Mouse (Mus musculus): ENCODE measurements around the gene Gtf2f2. TPM values are rescaled to one million over a fixed set of nuclear protein-coding genes. Genes with fewer than 3 reads are reported as not detected.

The Gtf2f2 gene
- polyA plus RNA-seq, 1 experiment: 33.5 TPM

DNA sequence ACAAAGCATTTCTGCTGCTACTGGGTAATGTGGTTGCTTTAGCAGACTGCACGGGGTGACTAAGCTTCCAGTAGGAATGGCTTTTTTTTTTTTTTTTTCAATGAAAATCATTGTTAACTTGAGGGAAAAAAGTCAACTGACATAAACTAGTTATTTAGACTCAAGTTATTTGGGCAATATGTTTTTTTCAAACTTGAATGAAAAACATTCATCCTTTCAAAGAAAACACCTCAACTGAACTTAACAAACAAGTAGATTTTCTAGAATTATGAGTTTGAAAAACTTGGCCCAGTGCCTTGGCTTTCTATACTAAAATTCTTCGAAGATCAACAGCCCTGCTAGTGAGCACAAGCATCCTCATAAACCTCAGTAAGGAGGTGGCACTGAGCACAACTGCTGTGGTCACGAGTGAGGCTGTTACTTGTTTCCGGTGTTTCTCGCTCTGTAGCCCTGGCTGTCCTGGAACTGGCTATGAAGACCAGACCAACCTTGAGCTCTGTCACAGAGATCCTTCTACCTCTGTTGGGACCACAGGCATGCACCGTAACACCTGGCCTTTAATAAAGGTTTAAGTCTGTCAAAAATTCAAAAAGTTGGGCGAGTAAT lies 23.7 kb downstream of the Gtf2f2 start:
- no peak overlapping the region for H3K27ac ChIP-seq (ENCODE audit: control insufficient read depth, insufficient read depth, low read depth, low read length, poor library complexity)
- H3K4me1 ChIP-seq (ENCODE audit: control insufficient read depth, insufficient read depth, low read length): no peaks in the 10 kb centered on the region
- WGBS: 46% methylated on average over 7 of the region's 7 CpGs
- TF ChIP-seq CTCF (IDR thresholded peaks at IDR 0.05; ENCODE audit: control insufficient read depth, insufficient read depth, low read length) (no peak), POLR2A (IDR thresholded peaks at IDR 0.05; ENCODE audit: borderline replicate concordance, control insufficient read depth, low read depth, low read length) (no peak)
- no peak overlapping the region for H3K4me3 ChIP-seq (replicated peaks; ENCODE audit: control insufficient read depth, low read depth, low read length)

DNA sequence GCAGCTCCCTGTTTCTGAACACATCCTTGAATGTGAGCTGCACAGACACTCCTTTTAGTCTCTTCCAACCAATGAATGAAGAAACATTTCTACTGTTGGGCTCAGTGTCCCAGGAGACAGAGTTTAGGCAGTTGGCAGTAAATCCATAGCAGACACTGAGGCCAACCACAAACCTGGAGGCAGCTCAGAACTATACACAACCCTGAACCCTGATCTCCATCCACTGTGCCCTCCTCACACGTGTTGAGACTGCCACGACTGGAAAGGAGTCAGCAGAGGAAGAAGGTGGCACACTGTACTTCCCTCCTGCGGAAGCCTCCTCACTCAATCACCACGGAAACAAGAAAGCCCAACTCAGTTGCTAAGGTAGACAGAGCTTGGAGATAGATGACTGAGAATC lies 25.6 kb downstream of the Gtf2f2 start:
- TF ChIP-seq CTCF (IDR thresholded peaks at IDR 0.05; ENCODE audit: control insufficient read depth, insufficient read depth, low read length): no peak
- no peak for TF ChIP-seq POLR2A (IDR thresholded peaks at IDR 0.05; ENCODE audit: borderline replicate concordance, control insufficient read depth, low read depth, low read length)
- WGBS: 12% methylated on average over 4 of the region's 4 CpGs
- no peak overlapping the region for H3K27ac ChIP-seq (ENCODE audit: control insufficient read depth, insufficient read depth, low read depth, low read length, poor library complexity)
- H3K4me1 ChIP-seq (ENCODE audit: control insufficient read depth, insufficient read depth, low read length): no peaks in the 10 kb centered on the region
- no peak overlapping the region for H3K4me3 ChIP-seq (replicated peaks; ENCODE audit: control insufficient read depth, low read depth, low read length)

DNA sequence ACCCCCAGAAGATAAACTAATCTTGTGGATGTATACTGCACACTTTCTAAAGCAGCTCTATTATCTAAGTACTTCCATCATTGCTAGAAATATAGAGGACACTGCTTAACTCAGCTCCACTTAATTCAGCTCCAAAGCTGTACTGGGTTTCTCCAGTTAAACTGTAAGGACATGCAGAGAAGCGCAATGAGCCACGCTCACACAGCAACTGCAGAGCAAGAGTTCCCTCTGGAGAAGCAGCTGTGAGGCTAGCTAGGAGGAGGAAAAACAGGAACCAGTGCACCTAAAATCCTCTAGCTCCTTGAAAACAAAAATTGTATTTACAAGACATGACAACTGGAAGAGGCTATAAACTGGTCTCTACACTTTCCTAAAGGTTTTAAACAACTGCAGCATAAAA lies 26.8 kb downstream of the Gtf2f2 start:
- 82% methylated on average over 2 of the region's 2 CpGs for WGBS
- no peak for TF ChIP-seq POLR2A (IDR thresholded peaks at IDR 0.05; ENCODE audit: borderline replicate concordance, control insufficient read depth, low read depth, low read length)
- no peak for TF ChIP-seq CTCF (IDR thresholded peaks at IDR 0.05; ENCODE audit: control insufficient read depth, insufficient read depth, low read length)
- H3K27ac ChIP-seq (ENCODE audit: control insufficient read depth, insufficient read depth, low read depth, low read length, poor library complexity): no peak overlapping the region
- H3K4me1 ChIP-seq (ENCODE audit: control insufficient read depth, insufficient read depth, low read length): no peaks in the 10 kb centered on the region
- H3K4me3 ChIP-seq (replicated peaks; ENCODE audit: control insufficient read depth, low read depth, low read length): no peak overlapping the region

DNA sequence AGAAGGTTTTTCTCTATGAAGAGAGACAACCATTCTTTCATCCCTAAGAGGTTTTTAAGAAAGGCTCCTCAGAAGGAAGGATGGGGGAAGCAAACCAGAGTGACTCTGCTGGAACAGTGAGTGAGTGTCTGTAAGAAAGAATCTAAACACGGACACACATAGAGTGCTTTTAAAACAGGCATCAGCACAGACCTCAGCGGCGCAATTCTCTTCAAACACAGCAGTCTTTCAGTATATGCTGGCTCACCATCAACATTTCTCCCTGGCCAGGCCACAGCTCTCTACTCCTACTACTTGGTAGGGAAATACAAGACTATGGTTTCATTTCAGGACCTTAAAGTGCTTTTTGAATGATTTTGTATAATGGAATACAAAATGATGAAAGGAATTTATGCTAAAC lies 29.4 kb downstream of the Gtf2f2 start:
- WGBS: 94% methylated on average over 3 of the region's 3 CpGs
- Histone ChIP-seq H3K27ac (ENCODE audit: control insufficient read depth, insufficient read depth, low read depth, low read length, poor library complexity) (no peak overlapping the region), H3K4me1 (ENCODE audit: control insufficient read depth, insufficient read depth, low read length) (no peaks in the 10 kb centered on the region), H3K4me3 (replicated peaks; ENCODE audit: control insufficient read depth, low read depth, low read length) (no peak overlapping the region)
- no peak for TF ChIP-seq CTCF (IDR thresholded peaks at IDR 0.05; ENCODE audit: control insufficient read depth, insufficient read depth, low read length)
- TF ChIP-seq POLR2A (IDR thresholded peaks at IDR 0.05; ENCODE audit: borderline replicate concordance, control insufficient read depth, low read depth, low read length): no peak

DNA sequence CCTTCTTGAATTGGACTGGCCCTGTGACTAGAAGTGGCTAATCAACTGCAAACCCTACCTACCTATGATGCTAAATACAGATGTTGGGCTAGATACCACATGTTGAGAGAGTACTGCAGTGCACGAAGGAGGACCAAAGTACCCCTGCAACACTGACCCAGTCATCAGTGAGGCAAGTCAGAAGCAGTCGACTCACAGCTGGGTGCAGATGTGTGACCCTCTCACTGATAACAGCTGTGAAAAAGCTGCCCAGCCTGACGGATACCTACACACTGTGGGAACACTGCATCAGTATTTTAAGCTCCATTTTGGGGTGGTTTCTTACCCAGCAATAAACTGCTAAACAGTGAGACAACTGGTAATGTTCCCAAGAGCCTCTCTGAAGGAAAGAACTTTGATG lies 34.6 kb downstream of the Gtf2f2 start:
- Histone ChIP-seq H3K27ac (ENCODE audit: control insufficient read depth, insufficient read depth, low read depth, low read length, poor library complexity) (no peak overlapping the region), H3K4me3 (replicated peaks; ENCODE audit: control insufficient read depth, low read depth, low read length) (no peak overlapping the region), H3K4me1 (ENCODE audit: control insufficient read depth, insufficient read depth, low read length) (no peaks in the 10 kb centered on the region)
- TF ChIP-seq CTCF (IDR thresholded peaks at IDR 0.05; ENCODE audit: control insufficient read depth, insufficient read depth, low read length): no peak
- TF ChIP-seq POLR2A (IDR thresholded peaks at IDR 0.05; ENCODE audit: borderline replicate concordance, control insufficient read depth, low read depth, low read length): no peak
- 60% methylated on average over 3 of the region's 3 CpGs for WGBS

DNA sequence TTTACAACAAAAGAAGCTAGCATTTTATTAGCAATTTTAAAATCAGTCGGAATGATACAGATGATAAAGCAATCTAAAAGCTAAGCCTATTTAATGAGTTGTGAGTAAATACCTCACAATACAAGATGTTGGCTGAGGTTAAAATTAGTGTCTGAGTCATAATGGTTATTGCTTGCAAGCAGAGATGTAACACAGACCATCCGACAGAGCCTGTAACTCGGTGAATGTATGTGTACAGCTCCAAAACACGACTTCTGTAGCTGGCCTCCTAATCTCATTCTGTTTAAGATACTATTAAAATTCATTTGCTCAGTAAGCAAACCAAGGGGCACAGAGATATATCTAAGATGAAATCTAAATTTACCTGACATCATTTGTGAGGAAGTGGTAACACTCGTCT lies 43.4 kb downstream of the Gtf2f2 start:
- TF ChIP-seq POLR2A (IDR thresholded peaks at IDR 0.05; ENCODE audit: borderline replicate concordance, control insufficient read depth, low read depth, low read length): no peak
- no peak for TF ChIP-seq CTCF (IDR thresholded peaks at IDR 0.05; ENCODE audit: control insufficient read depth, insufficient read depth, low read length)
- Histone ChIP-seq H3K4me1 (ENCODE audit: control insufficient read depth, insufficient read depth, low read length) (no peaks in the 10 kb centered on the region), H3K4me3 (replicated peaks; ENCODE audit: control insufficient read depth, low read depth, low read length) (no peak overlapping the region), H3K27ac (ENCODE audit: control insufficient read depth, insufficient read depth, low read depth, low read length, poor library complexity) (no peak overlapping the region)
- 59% methylated on average over 5 of the region's 5 CpGs for WGBS

DNA sequence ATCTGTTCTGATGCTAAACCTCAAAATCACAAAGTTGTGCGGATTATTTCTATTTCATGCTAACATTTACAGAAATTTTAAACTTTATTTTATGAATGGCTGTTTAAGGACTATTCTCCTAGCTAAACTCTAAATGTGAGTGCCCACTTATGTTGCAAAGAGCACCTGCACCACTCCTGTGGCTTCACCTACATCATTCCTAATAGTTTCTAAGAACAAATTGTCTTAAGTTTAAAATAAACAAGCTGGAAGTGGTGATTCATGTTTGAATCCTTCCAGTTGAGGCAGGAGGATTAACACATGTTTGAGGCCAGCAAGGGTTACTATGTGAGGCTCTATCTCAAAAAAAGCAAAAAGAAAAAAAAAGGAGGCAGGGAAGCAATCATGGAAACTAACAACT lies 46.2 kb downstream of the Gtf2f2 start:
- no peak overlapping the region for H3K27ac ChIP-seq (ENCODE audit: control insufficient read depth, insufficient read depth, low read depth, low read length, poor library complexity)
- no peaks in the 10 kb centered on the region for H3K4me1 ChIP-seq (ENCODE audit: control insufficient read depth, insufficient read depth, low read length)
- 78% methylated on average over 1 of the region's 1 CpGs for WGBS
- TF ChIP-seq CTCF (IDR thresholded peaks at IDR 0.05; ENCODE audit: control insufficient read depth, insufficient read depth, low read length): no peak
- TF ChIP-seq POLR2A (IDR thresholded peaks at IDR 0.05; ENCODE audit: borderline replicate concordance, control insufficient read depth, low read depth, low read length): no peak
- H3K4me3 ChIP-seq (replicated peaks; ENCODE audit: control insufficient read depth, low read depth, low read length): no peak overlapping the region

DNA sequence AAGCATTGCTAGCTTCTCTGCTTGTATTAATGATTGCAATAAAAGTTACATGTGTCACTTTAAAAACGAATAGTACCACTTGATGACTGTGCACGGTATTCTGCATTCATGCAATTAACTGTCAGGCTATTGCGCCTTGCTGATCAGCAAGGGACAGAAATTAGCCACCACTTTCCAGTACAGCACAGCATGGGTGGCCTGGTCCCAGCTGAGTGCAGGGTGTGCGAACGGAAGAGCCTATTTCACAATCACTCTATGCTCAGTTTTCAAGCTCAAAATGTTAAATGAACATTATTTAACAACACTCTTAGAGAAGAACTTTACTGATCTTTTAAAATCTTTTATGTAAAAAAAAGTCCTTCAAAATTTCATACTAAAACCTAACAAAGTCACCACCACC lies 46.7 kb downstream of the Gtf2f2 start:
- Histone ChIP-seq H3K4me3 (replicated peaks; ENCODE audit: control insufficient read depth, low read depth, low read length) (no peak overlapping the region), H3K27ac (ENCODE audit: control insufficient read depth, insufficient read depth, low read depth, low read length, poor library complexity) (no peak overlapping the region), H3K4me1 (ENCODE audit: control insufficient read depth, insufficient read depth, low read length) (no peaks in the 10 kb centered on the region)
- TF ChIP-seq POLR2A (IDR thresholded peaks at IDR 0.05; ENCODE audit: borderline replicate concordance, control insufficient read depth, low read depth, low read length) (no peak), CTCF (IDR thresholded peaks at IDR 0.05; ENCODE audit: control insufficient read depth, insufficient read depth, low read length) (no peak)
- WGBS: 39% methylated on average over 5 of the region's 5 CpGs

DNA sequence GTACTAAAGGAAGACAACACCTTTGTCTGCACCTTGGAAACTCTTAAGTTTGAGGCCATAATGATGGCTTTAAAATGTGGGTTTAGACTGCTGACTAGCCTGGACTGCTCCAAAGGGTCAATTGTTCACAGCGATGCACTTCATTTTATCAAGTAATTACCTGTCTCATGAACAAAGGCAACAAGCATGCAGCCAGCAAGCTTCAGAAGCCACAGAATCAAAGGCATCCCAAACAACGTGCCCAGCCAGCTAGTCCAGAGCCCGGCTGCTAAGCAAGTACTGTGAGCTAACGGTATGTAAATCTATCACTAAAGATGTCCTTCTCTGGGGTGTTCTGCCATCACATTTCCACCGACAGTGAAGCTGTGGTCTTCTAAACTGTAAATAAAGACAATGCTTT lies 47.5 kb downstream of the Gtf2f2 start:
- no peak overlapping the region for H3K27ac ChIP-seq (ENCODE audit: control insufficient read depth, insufficient read depth, low read depth, low read length, poor library complexity)
- no peaks in the 10 kb centered on the region for H3K4me1 ChIP-seq (ENCODE audit: control insufficient read depth, insufficient read depth, low read length)
- WGBS: 86% methylated on average over 5 of the region's 5 CpGs
- no peak overlapping the region for H3K4me3 ChIP-seq (replicated peaks; ENCODE audit: control insufficient read depth, low read depth, low read length)
- no peak for TF ChIP-seq POLR2A (IDR thresholded peaks at IDR 0.05; ENCODE audit: borderline replicate concordance, control insufficient read depth, low read depth, low read length)
- no peak for TF ChIP-seq CTCF (IDR thresholded peaks at IDR 0.05; ENCODE audit: control insufficient read depth, insufficient read depth, low read length)
